Mouse (Mus musculus) retina, postnatal 7 days (tissue): ENCODE data around the gene Ears2.
A peak's percentile ranks its signal among the peaks of the same experiment; 100 is the strongest.

Source experiments
- DNase-seq: peaks from one replicate; pipeline ENCODE4 v3.0.0-alpha.2; 2012; ENCODE audit warnings: low read depth, low spot score

The Ears2 gene

GRCm38 (mm10) chr7:122066945-122067516 lies at the start of gene Ears2, which contains the start of gene Ubfd1:
TSS of gene Ears2 (minus strand) at chr7:122067263.
TSS of gene Ubfd1 (plus strand) at chr7:122067175.
- DNase-seq: peak; percentile 95

- no peak for DNase-seq
Observed at GRCm38 (mm10) chr7:122108206-122108605, 41.1 kb upstream of the Ears2 start.

- peak; percentile 82 for DNase-seq
Observed at GRCm38 (mm10) chr7:122101747-122102244, 34.7 kb upstream of the Ears2 start, which contains the start of gene Ndufab1. TSS of gene Ndufab1 (minus strand) at chr7:122101886.

DNA sequence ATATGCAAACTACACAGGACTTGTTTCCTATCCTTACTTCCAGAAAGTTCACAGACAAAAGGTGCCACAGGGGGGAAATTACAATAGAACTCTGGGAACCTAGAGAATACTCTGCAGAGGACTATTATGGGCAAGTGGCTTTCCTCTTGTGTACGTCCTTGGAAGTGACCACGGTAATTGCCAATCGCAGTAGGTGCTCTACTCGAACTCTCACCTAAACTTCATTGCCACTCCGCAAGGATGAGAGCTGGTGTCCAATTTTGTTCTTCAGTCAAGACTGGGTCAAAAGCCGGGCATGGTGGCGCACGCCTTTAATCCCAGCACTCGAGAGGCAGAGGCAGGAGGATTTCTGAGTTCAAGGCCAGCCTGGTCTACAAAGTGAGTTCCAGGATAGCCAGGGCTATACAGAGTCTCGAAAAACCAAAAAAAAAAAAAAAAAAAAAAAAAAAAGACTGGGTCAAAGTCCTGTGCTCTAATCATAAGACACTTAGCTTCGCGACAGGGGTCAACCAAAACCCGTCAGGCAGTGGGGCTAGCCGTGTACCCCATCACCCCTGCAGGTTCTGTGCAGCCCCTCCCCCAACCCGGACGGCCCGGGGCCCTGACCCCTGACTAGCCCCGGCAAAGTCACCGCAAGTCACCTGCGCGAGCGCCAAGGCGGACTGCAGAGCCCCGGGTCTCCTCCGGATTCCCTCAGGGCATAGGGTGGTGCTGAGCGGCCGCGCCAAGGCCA lies 34.1 kb upstream of the Ears2 start:
- DNase-seq: peak; percentile 17

- peak; percentile 19 for DNase-seq
Observed at GRCm38 (mm10) chr7:122099222-122099621, 32.2 kb upstream of the Ears2 start.

GRCm38 (mm10) chr7:122098009-122098408 lies 30.9 kb upstream of the Ears2 start:
- DNase-seq: no peak

GRCm38 (mm10) chr7:122094564-122095330 lies 27.7 kb upstream of the Ears2 start:
- no peak for DNase-seq

GRCm38 (mm10) chr7:122087195-122087982 lies 20.3 kb upstream of the Ears2 start:
- no peak for DNase-seq

- no peak for DNase-seq
Observed at GRCm38 (mm10) chr7:122081071-122081470, 14.0 kb upstream of the Ears2 start.

GRCm38 (mm10) chr7:122079798-122080554 lies 12.9 kb upstream of the Ears2 start:
- no peak for DNase-seq

DNA sequence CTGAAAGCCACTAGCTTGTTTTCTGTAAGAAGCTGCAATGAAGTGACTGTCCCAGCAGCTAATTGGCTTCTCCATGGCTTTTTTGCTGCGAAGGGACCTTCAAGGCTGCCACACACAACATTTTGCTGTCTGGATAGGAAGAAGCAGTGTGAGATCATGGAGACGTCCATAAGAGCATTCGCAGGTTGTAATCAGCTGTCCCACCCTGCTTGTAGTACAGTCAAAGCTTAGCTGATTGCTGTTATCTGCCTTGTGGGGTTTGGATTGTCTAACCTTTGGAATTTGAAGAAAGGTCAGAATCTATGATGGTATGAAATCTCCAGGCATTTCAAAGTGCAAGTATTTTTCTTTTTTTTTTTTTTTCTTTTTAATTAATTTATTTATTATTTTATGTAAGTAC lies 7.3 kb upstream of the Ears2 start:
- DNase-seq: no peak

DNA sequence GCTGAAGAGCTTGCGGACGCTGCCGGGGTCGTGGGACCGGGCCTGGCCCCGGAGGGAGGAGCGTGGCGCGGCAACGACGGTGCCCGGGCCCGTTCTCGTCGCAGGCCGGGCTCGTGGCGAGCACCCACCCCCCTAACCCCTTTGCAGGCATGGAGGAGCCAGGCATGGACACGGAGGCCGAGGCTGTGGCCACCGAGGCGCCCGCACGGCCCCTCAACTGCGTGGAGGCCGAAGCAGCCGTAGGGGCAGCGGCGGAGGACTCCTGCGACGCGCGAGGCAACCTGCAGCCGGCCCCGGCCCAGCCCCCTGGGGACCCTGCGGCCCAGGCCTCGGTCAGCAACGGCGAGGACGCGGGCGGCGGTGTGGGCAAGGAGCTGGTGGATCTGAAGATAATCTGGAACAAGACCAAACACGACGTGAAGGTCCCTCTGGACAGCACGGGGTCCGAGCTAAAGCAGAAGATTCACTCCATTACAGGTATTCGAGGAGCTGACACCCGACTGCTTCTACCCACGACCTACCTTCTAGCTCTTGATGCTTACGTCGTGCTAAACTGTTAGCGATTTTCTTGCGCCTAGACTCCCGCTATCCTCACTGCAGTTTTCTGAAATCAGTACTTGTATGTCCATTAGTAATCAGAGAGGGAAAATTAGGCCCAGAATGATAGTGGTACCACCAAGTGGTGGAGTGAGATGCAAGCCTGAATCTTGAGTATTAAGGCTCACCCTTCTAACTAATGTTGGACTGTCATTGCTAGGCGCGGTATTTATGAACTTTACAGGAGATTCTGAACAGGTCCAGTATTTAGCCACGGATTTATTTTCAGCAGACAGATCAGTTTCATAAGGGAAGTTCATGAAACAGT lies 686 bp upstream of the Ears2 start:
- no peak for DNase-seq

DNA sequence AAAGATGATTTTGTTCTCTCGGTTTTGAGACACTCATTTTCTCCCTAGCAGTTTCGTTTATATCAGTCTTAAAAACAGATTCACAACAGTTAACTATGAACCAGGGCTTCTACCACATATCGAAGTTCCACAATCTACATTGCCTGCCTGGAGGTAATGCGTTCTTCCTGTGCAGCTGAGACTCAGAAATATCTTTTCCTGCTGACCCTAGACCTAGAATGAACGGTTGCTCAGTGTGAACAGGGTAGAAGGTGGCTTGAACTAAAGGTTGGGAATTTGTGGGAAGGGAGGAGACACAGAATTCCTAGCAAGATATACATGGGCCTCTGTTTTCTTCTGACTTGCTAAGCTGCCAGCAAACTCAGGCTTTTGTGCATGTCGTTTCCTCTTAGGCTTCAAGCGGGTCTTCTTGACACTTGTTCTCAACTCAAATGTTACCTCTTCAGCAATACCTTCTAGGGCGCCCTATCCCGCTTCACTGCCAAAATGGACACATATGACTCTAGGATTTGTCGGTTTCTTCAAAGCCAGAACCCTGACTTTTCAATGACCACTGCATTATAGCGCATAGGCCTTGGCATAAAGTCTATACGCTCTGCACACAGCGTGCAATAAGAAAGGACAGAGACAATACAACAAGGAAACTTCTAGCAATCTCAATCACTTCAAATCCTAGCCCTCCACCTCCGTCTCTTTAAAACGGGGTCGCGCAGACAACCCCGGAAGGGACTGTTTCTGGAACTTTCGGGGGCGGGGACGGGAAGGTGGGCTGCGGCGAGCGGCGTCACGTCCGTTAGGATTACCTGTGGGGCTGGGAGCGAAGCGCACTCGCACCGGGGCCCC lies 740 bp downstream of the Ears2 start:
- DNase-seq: no peak

DNA sequence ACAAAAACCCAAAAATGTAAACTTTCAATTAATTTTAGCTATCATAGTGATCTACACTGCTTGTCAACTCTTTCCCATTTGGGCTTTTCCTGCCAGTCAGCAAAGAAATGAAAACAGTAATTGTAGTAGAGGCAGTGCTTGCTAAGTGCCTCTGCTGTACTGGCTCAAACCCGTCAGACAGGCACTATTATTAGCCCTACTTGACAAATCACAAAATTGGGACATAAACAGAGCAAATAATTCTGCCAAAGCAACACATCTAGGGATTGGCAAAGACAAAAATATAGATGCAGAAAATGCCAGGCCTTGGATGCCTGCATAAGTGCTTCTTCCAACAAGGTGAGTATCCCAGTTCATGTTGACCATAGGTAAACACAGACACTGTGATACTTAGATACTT lies 1.4 kb downstream of the Ears2 start:
- DNase-seq: no peak

GRCm38 (mm10) chr7:122056633-122057032 lies 10.4 kb downstream of the Ears2 start:
- DNase-seq: no peak

GRCm38 (mm10) chr7:122050834-122051233 lies 16.2 kb downstream of the Ears2 start:
- no peak for DNase-seq

DNA sequence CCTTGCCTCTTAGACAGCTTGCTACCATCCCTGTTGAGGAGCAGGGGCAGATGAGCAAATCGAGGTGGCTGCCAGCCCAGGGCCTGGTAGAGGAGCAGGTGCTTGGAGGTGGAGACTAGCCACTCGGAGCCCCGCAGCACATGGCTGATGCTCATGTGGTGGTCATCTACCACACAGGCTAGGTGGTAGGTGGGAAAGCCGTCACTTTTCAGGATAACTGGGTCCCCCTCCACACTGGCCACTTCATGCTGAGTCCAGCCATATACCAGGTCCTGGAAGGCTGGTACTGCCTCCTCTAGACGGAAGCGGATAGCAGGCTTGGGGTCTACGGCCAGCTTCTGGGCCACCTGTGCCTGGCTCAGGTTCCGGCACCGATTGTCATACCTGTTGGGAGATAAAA lies 18.9 kb downstream of the Ears2 start:
- DNase-seq: no peak

- no peak for DNase-seq
Observed at GRCm38 (mm10) chr7:122046813-122047212, 20.2 kb downstream of the Ears2 start.

DNA sequence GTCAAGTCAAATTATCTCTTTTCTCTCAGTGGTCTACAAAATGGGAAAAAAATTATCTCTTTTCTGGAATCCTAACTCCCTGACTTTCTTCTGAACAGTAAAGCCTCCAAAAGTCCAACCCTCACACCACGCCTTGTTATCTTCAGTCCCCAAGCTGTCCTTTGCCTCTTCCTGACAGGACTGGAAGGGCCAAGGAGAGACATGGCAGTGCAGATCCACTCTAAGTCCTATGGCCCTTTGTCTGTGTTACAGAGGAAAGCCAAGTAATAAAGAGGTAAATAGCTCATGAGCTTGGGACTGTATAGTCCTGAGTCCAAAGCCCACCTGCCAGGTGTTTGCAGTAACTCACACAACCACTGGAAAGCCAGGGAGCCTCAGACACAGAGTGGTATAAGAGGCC lies 21.4 kb downstream of the Ears2 start:
- DNase-seq: no peak
